In the genomic region with DNA sequence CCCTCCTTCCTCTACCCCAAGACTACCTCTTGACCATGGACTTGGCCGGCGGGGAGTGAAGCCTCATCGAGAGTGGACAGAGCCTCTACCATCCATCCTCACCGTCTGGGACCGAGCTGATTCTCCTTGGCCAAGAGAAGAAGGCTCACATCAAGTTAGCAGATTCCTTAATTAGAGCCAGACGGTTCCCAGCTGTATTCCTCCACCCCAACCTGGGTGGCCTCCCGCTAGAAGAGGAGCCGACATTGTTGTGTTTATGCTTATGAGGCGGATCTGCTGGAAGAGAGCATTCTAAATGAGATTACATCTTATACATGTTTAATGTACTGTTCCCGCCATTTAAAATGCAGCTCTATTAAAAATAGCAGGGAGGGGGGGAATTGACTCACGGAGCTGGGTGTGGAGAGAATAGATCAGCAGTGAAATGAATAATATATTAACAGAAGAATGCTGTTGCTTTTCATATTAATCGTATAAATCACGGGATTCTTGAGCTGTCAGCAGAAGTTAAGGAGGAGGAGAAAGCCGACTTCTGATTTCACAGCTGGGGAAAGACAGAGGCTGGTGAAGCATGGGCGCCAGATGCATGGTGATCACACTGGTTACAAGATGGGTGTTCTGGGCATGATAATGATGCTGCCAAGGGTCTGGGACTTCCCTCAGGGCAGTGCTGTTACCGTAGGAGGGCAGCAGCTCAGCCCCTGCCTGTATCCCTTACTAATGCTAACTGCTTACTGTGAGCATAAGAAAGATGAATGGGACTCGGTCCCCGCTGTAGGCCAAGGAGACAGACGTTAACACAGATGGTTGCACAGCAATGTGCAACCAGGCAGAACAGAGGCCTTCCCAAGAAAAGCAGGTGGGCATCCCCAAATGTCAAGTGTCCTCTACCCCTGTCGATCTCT, we compare ENCODE assay signal across 11 mouse cellular contexts. TPM values are rescaled to one million over a fixed set of nuclear protein-coding genes. Genes with fewer than 3 reads are reported as not detected.
DNase-seq lines count a peak whose midpoint lies in the region; ATAC-seq and TF ChIP-seq lines count a peak whose summit lies in the region.
"Had no signal": no experiment of that assay in that cellular context is flagged by ENCODE, and none has a peak within 500 bp of the region (broad histone marks: within the 10 kb centered on the region; RNA-seq: fewer than 3 reads in every experiment).

No protein-coding gene starts in this region.

- no peak for DNase-seq in kidney, postnatal 10 days
- DNase-seq in cerebellum, adult 8-10 months, result peak; percentile 24
- DNase-seq in midbrain, postnatal 0 days (ENCODE audit: low spot score), result peak; percentile 76
- DNase-seq in heart, postnatal 14 days, result no peak
- no peak for DNase-seq in thymus, adult 18-20 months
- no peak for DNase-seq in urinary bladder, postnatal 14 days (ENCODE audit: low spot score)
- DNase-seq: adrenal gland, adult 2 months had no signal

- H3K9ac ChIP-seq in kidney, embryonic 15.5 days, result no peak overlapping the region
- no peak overlapping the region for H3K9ac ChIP-seq in hindbrain, embryonic 13.5 days
- H3K9ac ChIP-seq in midbrain, postnatal 0 days (replicated peaks; ENCODE audit: low read length, poor library complexity, severe bottlenecking), result no peak overlapping the region
- H3K9ac ChIP-seq: heart, embryonic 13.5 days had no signal

- TF ChIP-seq CTCF in midbrain, postnatal 0 days (IDR thresholded peaks at IDR 0.05), result 0 out of 2 replicates have a peak, but pooled peaks have one; percentile 9

- 51% methylated on average over 20 of the region's 20 CpGs for WGBS in kidney, embryonic 15.5 days
- WGBS in hindbrain, embryonic 13.5 days, result 28% methylated on average over 19 of the region's 20 CpGs
- 26% methylated on average over 20 of the region's 20 CpGs for WGBS in midbrain, postnatal 0 days

- no peak overlapping the region for H3K4me2 ChIP-seq in kidney, embryonic 15.5 days
- H3K4me2 ChIP-seq in hindbrain, embryonic 13.5 days, result peak overlapping the region; percentile 28
- peak overlapping the region; percentile 6; the same call in 1 of the 2 replicates for H3K4me2 ChIP-seq in midbrain, postnatal 0 days (ENCODE audit: low read depth, low read length, poor library complexity, severe bottlenecking)
- H3K4me2 ChIP-seq: heart, embryonic 13.5 days had no signal

- no peaks in the 10 kb centered on the region for H3K9me3 ChIP-seq in kidney, embryonic 15.5 days (replicated peaks)
- H3K9me3 ChIP-seq in hindbrain, embryonic 13.5 days, result peaks cover 5% of the 10 kb centered on the region; the same call in 1 of the 2 replicates
- no peaks in the 10 kb centered on the region for H3K9me3 ChIP-seq in midbrain, postnatal 0 days (ENCODE audit: low read length)

- peaks cover 7% of the 10 kb centered on the region; the same call in 1 of the 2 replicates for H3K4me1 ChIP-seq in kidney, embryonic 15.5 days
- H3K4me1 ChIP-seq in hindbrain, embryonic 13.5 days (replicated peaks), result peaks cover 23% of the 10 kb centered on the region
- H3K4me1 ChIP-seq in midbrain, postnatal 0 days (ENCODE audit: insufficient read depth, low read length), result peaks cover 12% of the 10 kb centered on the region; the same call in 1 of the 2 replicates
- H3K4me1 ChIP-seq: heart, embryonic 13.5 days had no signal

- intact Hi-C loops in heart, postnatal 14 days (cut with DNase I), result no loop called here

- H3K27me3 ChIP-seq in kidney, embryonic 15.5 days, result no peaks in the 10 kb centered on the region
- H3K27me3 ChIP-seq in hindbrain, embryonic 13.5 days, result no peaks in the 10 kb centered on the region
- no peaks in the 10 kb centered on the region for H3K27me3 ChIP-seq in midbrain, postnatal 0 days (ENCODE audit: insufficient read depth, low read length)
- H3K27me3 ChIP-seq: heart, embryonic 13.5 days had no signal

- no peak overlapping the region for H3K27ac ChIP-seq in kidney, embryonic 15.5 days
- H3K27ac ChIP-seq in hindbrain, embryonic 13.5 days, result peak overlapping the region; percentile 80
- H3K27ac ChIP-seq in midbrain, postnatal 0 days (ENCODE audit: low read depth, low read length), result peak overlapping the region; percentile 51
- H3K27ac ChIP-seq: heart, embryonic 13.5 days; macrophage had no signal

- H3K36me3 ChIP-seq in kidney, embryonic 15.5 days, result no peaks in the 10 kb centered on the region
- H3K36me3 ChIP-seq in hindbrain, embryonic 13.5 days, result no peaks in the 10 kb centered on the region
- H3K36me3 ChIP-seq in midbrain, postnatal 0 days (ENCODE audit: insufficient read depth, low read length), result no peaks in the 10 kb centered on the region
- H3K36me3 ChIP-seq: heart, embryonic 13.5 days had no signal

- peak; percentile 36; the same call in 1 of the 2 replicates for ATAC-seq in kidney, embryonic 15.5 days (replicated peaks; ENCODE audit: low FRiP score)
- peak; percentile 82 for ATAC-seq in hindbrain, embryonic 13.5 days (ENCODE audit: low FRiP score)
- peak; percentile 41; the same call in 1 of the 2 replicates for ATAC-seq in midbrain, postnatal 0 days (ENCODE audit: low FRiP score)

- H3K4me3 ChIP-seq in kidney, embryonic 15.5 days (replicated peaks), result no peak overlapping the region
- no peak overlapping the region for H3K4me3 ChIP-seq in hindbrain, embryonic 13.5 days
- no peak overlapping the region for H3K4me3 ChIP-seq in midbrain, postnatal 0 days (ENCODE audit: low read depth, low read length)
- H3K4me3 ChIP-seq: heart, embryonic 13.5 days had no signal

RNA-seq across cellular contexts. Expression of gene Tmem130, which starts 57.9 kb away (rescaled TPM):
- 0.50 and 2.5 TPM in 2 replicates for polyA plus RNA-seq in kidney, embryonic 15.5 days (2015; fragmentation: Nextera tagmentation; extraction: Ambion mirVana)
- 196 and 224 TPM in 2 replicates for polyA plus RNA-seq in hindbrain, embryonic 13.5 days (2015; fragmentation: Nextera tagmentation; extraction: Ambion mirVana)
- 375 and 444 TPM in 2 replicates for total RNA-seq in midbrain, postnatal 0 days (2014; rRNA removed)
- 603 and 636 TPM in 2 replicates for polyA plus RNA-seq in midbrain, postnatal 0 days (2015; fragmentation: Nextera tagmentation; extraction: Ambion mirVana)
- under 1 TPM; 0.10 to 0.17 TPM for total RNA-seq in heart, postnatal 14 days (2021)
- polyA plus RNA-seq: macrophage had no signal

Comparison
In these comparisons a context has a peak if more than half of its experiments do, and no peak if none do; other contexts are left out.
1. DNase-seq: peak in cerebellum, adult 8-10 months (single experiment) and midbrain, postnatal 0 days (single experiment); none in kidney, postnatal 10 days (single experiment), heart, postnatal 14 days (0 of 2), thymus, adult 18-20 months (0 of 2) and urinary bladder, postnatal 14 days (single experiment).
2. RNA of gene Tmem130, which starts 57.9 kb away (polyA plus RNA-seq): 603 to 636 TPM in midbrain, postnatal 0 days and 196 to 224 TPM in hindbrain, embryonic 13.5 days; 0.50 to 2.5 TPM in kidney, embryonic 15.5 days; every median in the first group is over 10 times any median in the second.
3. Peak in every context shown above with its lines, with median percentiles within 50 percentile points of each other: ATAC-seq.